Mouse (Mus musculus) erythroblast, embryonic 14.5 days (primary cell): Measurements from ENCODE around the gene Calu.

Source experiments
- GATA1 ChIP-seq: IDR thresholded peaks from 2 replicates; pipeline ENCODE4 v1.6.1; 2012; ENCODE audit warnings: low read length, inconsistent platforms, mixed read lengths
- TAL1 ChIP-seq: IDR thresholded peaks from 3 replicates; pipeline ENCODE4 v1.6.1; 2012; ENCODE audit warnings: low read length, inconsistent platforms, mixed read lengths

DNA sequence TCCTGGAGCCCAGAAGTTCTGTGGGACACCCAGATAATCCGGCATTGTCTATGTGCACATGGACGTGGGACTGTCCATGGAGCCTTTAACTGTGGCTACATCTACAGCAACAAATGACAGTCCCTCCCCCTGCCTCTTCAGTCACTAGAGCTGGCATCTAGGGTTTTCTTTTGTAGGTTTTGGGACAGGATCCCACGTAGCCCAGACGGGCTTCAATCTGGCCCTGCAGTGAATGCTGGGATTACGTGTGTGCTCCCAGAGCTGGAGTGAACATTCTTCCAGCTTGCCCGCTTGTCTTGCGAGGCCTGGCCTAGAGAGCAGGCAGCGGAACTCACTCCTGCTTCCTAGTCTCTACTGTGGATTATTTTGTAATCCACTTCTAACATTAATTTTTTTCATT lies 77.2 kb downstream of the Calu start:
- TF ChIP-seq TAL1 (no peak), GATA1 (no peak)
